Mouse (Mus musculus) left cerebral cortex, adult 9 months (tissue): ENCODE measurements around the gene Asb13.

Experiments used
- DNase-seq, 2 experiments: peaks; one replicate each; pipeline ENCODE4 v3.0.0; 2022; ENCODE audit warnings: low spot score in 2 of 2

Asb13 gene

GRCm38 (mm10) chr13:3665308-3665723 is 31.5 kb downstream of the Asb13 start:
- DNase-seq, result peak in 1 of 2 experiments; percentile 75

GRCm38 (mm10) chr13:3667288-3667873 is 33.5 kb downstream of the Asb13 start:
- no peak for DNase-seq

- no peak for DNase-seq
These were observed 34.2 kb downstream of the Asb13 start for GRCm38 (mm10) chr13:3668068-3668467.

- DNase-seq, result no peak
These were observed 35.8 kb downstream of the Asb13 start for GRCm38 (mm10) chr13:3669611-3670010.

- DNase-seq, result no peak
These were observed 36.2 kb downstream of the Asb13 start for GRCm38 (mm10) chr13:3670039-3670438.

- no peak for DNase-seq
These were observed 39.3 kb downstream of the Asb13 start for GRCm38 (mm10) chr13:3673151-3673550.

GRCm38 (mm10) chr13:3673622-3674021 is 39.8 kb downstream of the Asb13 start:
- DNase-seq, result no peak

- DNase-seq, result no peak
These were observed 42.0 kb downstream of the Asb13 start for GRCm38 (mm10) chr13:3675855-3676254.

- DNase-seq, result no peak
These were observed 45.3 kb downstream of the Asb13 start for GRCm38 (mm10) chr13:3679098-3679497.

- DNase-seq, result no peak
These were observed 52.5 kb downstream of the Asb13 start for GRCm38 (mm10) chr13:3686306-3686705.

GRCm38 (mm10) chr13:3694599-3695343 is 60.9 kb downstream of the Asb13 start:
- DNase-seq, result no peak

GRCm38 (mm10) chr13:3696977-3697735 is 63.3 kb downstream of the Asb13 start:
- peak in 1 of 2 experiments; percentile 20 for DNase-seq

- no peak for DNase-seq
These were observed 66.9 kb downstream of the Asb13 start for GRCm38 (mm10) chr13:3700752-3701151.
